Mouse (Mus musculus): ENCODE results near the gene Slc12a3. TPM values are rescaled to one million over a fixed set of nuclear protein-coding genes. Genes with fewer than 3 reads are reported as not detected.
A peak's percentile ranks its signal among the peaks of the same experiment; 100 is the strongest.

Gene Slc12a3
- polyA plus RNA-seq, 1 experiment: 1.2 TPM

GRCm38 (mm10) chr8:94324071-94324470 lies 4.9 kb upstream of the Slc12a3 start:
- Histone ChIP-seq H3K27me3 (ENCODE audit: control insufficient read depth, insufficient read depth, low read length) (no peaks in the 10 kb centered on the region), H3K36me3 (ENCODE audit: control insufficient read depth, insufficient read depth, low read length) (no peaks in the 10 kb centered on the region), H3K4me1 (ENCODE audit: control insufficient read depth, insufficient read depth, insufficient read length) (no peaks in the 10 kb centered on the region), H3K4me3 (ENCODE audit: extremely low read depth, insufficient read depth, insufficient read length) (no peak overlapping the region), H3K27ac (ENCODE audit: insufficient read depth, low read length) (no peak overlapping the region)
- peak in 1 of 2 experiments; percentile 33 for DNase-seq (ENCODE audit: low read depth in 1 of 2, low spot score in 2 of 2)
- WGBS: 48% methylated on average over 12 of the region's 12 CpGs
- TF ChIP-seq CTCF (IDR thresholded peaks at IDR 0.05; ENCODE audit: extremely low read depth, insufficient read depth, insufficient read length, insufficient replicate concordance) (no peak), POLR2A (IDR thresholded peaks at IDR 0.05; ENCODE audit: low read depth, low read length) (no peak)

GRCm38 (mm10) chr8:94326016-94326415 lies 3.0 kb upstream of the Slc12a3 start:
- DNase-seq (ENCODE audit: low read depth in 1 of 2, low spot score in 2 of 2): no peak
- Histone ChIP-seq H3K27me3 (ENCODE audit: control insufficient read depth, insufficient read depth, low read length) (no peaks in the 10 kb centered on the region), H3K27ac (ENCODE audit: insufficient read depth, low read length) (no peak overlapping the region), H3K36me3 (ENCODE audit: control insufficient read depth, insufficient read depth, low read length) (no peaks in the 10 kb centered on the region), H3K4me1 (ENCODE audit: control insufficient read depth, insufficient read depth, insufficient read length) (no peaks in the 10 kb centered on the region), H3K4me3 (ENCODE audit: extremely low read depth, insufficient read depth, insufficient read length) (no peak overlapping the region)
- 74% methylated on average over 4 of the region's 4 CpGs for WGBS
- TF ChIP-seq POLR2A (IDR thresholded peaks at IDR 0.05; ENCODE audit: low read depth, low read length) (no peak), CTCF (IDR thresholded peaks at IDR 0.05; ENCODE audit: extremely low read depth, insufficient read depth, insufficient read length, insufficient replicate concordance) (no peak)

- TF ChIP-seq CTCF (IDR thresholded peaks at IDR 0.05; ENCODE audit: extremely low read depth, insufficient read depth, insufficient read length, insufficient replicate concordance) (peak; percentile 47; the same call in 1 of the 2 replicates), POLR2A (IDR thresholded peaks at IDR 0.05; ENCODE audit: low read depth, low read length) (no peak)
- Histone ChIP-seq H3K4me3 (ENCODE audit: extremely low read depth, insufficient read depth, insufficient read length) (no peak overlapping the region), H3K27ac (ENCODE audit: insufficient read depth, low read length) (no peak overlapping the region), H3K4me1 (ENCODE audit: control insufficient read depth, insufficient read depth, insufficient read length) (no peaks in the 10 kb centered on the region), H3K27me3 (ENCODE audit: control insufficient read depth, insufficient read depth, low read length) (no peaks in the 10 kb centered on the region), H3K36me3 (ENCODE audit: control insufficient read depth, insufficient read depth, low read length) (no peaks in the 10 kb centered on the region)
- DNase-seq (ENCODE audit: low read depth in 1 of 2, low spot score in 2 of 2): peak; percentile 45 to 57
- 24% methylated on average over 4 of the region's 4 CpGs for WGBS
Observed at GRCm38 (mm10) chr8:94330733-94331132, 1.7 kb downstream of the Slc12a3 start.

GRCm38 (mm10) chr8:94333345-94333744 lies 4.3 kb downstream of the Slc12a3 start:
- TF ChIP-seq POLR2A (IDR thresholded peaks at IDR 0.05; ENCODE audit: low read depth, low read length) (no peak), CTCF (IDR thresholded peaks at IDR 0.05; ENCODE audit: extremely low read depth, insufficient read depth, insufficient read length, insufficient replicate concordance) (no peak)
- Histone ChIP-seq H3K27me3 (ENCODE audit: control insufficient read depth, insufficient read depth, low read length) (no peaks in the 10 kb centered on the region), H3K27ac (ENCODE audit: insufficient read depth, low read length) (no peak overlapping the region), H3K4me3 (ENCODE audit: extremely low read depth, insufficient read depth, insufficient read length) (no peak overlapping the region), H3K4me1 (ENCODE audit: control insufficient read depth, insufficient read depth, insufficient read length) (no peaks in the 10 kb centered on the region), H3K36me3 (ENCODE audit: control insufficient read depth, insufficient read depth, low read length) (no peaks in the 10 kb centered on the region)
- WGBS: 55% methylated on average over 5 of the region's 5 CpGs
- no peak for DNase-seq (ENCODE audit: low read depth in 1 of 2, low spot score in 2 of 2)

GRCm38 (mm10) chr8:94337559-94337958 lies 8.6 kb downstream of the Slc12a3 start:
- Histone ChIP-seq H3K27ac (ENCODE audit: insufficient read depth, low read length) (no peak overlapping the region), H3K4me3 (ENCODE audit: extremely low read depth, insufficient read depth, insufficient read length) (no peak overlapping the region), H3K27me3 (ENCODE audit: control insufficient read depth, insufficient read depth, low read length) (no peaks in the 10 kb centered on the region), H3K36me3 (ENCODE audit: control insufficient read depth, insufficient read depth, low read length) (no peaks in the 10 kb centered on the region), H3K4me1 (ENCODE audit: control insufficient read depth, insufficient read depth, insufficient read length) (peaks cover 7% of the 10 kb centered on the region; the same call in 1 of the 2 replicates)
- DNase-seq (ENCODE audit: low read depth in 1 of 2, low spot score in 2 of 2): no peak
- TF ChIP-seq CTCF (IDR thresholded peaks at IDR 0.05; ENCODE audit: extremely low read depth, insufficient read depth, insufficient read length, insufficient replicate concordance): no peak
- TF ChIP-seq POLR2A (IDR thresholded peaks at IDR 0.05; ENCODE audit: low read depth, low read length): no peak
- WGBS: 55% methylated on average over 8 of the region's 8 CpGs

GRCm38 (mm10) chr8:94340796-94341195 lies 11.8 kb downstream of the Slc12a3 start:
- WGBS: 62% methylated on average over 7 of the region's 7 CpGs

GRCm38 (mm10) chr8:94342691-94343090 lies 13.7 kb downstream of the Slc12a3 start:
- peaks cover 29% of the 10 kb centered on the region; the same call in 1 of the 2 replicates for H3K4me1 ChIP-seq (ENCODE audit: control insufficient read depth, insufficient read depth, insufficient read length)
- no peaks in the 10 kb centered on the region for H3K36me3 ChIP-seq (ENCODE audit: control insufficient read depth, insufficient read depth, low read length)
- no peak overlapping the region for H3K27ac ChIP-seq (ENCODE audit: insufficient read depth, low read length)
- no peaks in the 10 kb centered on the region for H3K27me3 ChIP-seq (ENCODE audit: control insufficient read depth, insufficient read depth, low read length)
- WGBS: 93% methylated on average over 10 of the region's 10 CpGs
- DNase-seq (ENCODE audit: low read depth in 1 of 2, low spot score in 2 of 2): no peak
- TF ChIP-seq POLR2A (IDR thresholded peaks at IDR 0.05; ENCODE audit: low read depth, low read length): no peak
- no peak for TF ChIP-seq CTCF (IDR thresholded peaks at IDR 0.05; ENCODE audit: extremely low read depth, insufficient read depth, insufficient read length, insufficient replicate concordance)
- H3K4me3 ChIP-seq (ENCODE audit: extremely low read depth, insufficient read depth, insufficient read length): no peak overlapping the region

More at GRCm38 (mm10) chr8:94340796-94341195, 11.8 kb downstream of the Slc12a3 start:
- DNase-seq (ENCODE audit: low read depth in 1 of 2, low spot score in 2 of 2): no peak
- no peaks in the 10 kb centered on the region for H3K36me3 ChIP-seq (ENCODE audit: control insufficient read depth, insufficient read depth, low read length)
- TF ChIP-seq CTCF (IDR thresholded peaks at IDR 0.05; ENCODE audit: extremely low read depth, insufficient read depth, insufficient read length, insufficient replicate concordance) (no peak), POLR2A (IDR thresholded peaks at IDR 0.05; ENCODE audit: low read depth, low read length) (no peak)
- H3K4me1 ChIP-seq (ENCODE audit: control insufficient read depth, insufficient read depth, insufficient read length): peaks cover 17% of the 10 kb centered on the region; the same call in 1 of the 2 replicates
- 0 out of 2 replicates have a peak overlapping the region, but pooled peaks have one; percentile 19 for H3K27ac ChIP-seq (ENCODE audit: insufficient read depth, low read length)
- H3K27me3 ChIP-seq (ENCODE audit: control insufficient read depth, insufficient read depth, low read length): no peaks in the 10 kb centered on the region
- no peak overlapping the region for H3K4me3 ChIP-seq (ENCODE audit: extremely low read depth, insufficient read depth, insufficient read length)

Data from spleen, adult 2 months (tissue).